Mouse (Mus musculus): ENCODE measurements around the gene Cnksr3.

Cnksr3 gene

DNA sequence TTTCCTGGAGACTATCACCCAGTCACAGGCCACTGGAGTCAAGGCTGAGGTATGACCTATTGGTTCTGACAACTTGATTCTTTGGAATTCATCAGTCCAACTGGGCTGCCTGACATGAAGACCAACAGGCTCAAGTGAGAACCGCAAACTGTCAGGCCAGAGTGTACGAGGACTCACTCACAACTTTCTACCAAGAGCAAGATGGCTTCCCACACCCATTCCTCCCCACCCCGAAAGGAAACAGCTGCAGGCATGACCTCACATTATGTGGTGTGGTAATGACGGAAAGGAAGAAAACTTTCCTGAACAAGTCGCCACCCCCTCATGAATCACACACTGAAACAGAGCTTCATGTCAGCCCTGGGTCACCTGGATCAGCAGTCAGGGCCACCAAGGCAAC lies 66.4 kb downstream of the Cnksr3 start:
- DNase-seq (ENCODE audit: low spot score), result no peak

DNA sequence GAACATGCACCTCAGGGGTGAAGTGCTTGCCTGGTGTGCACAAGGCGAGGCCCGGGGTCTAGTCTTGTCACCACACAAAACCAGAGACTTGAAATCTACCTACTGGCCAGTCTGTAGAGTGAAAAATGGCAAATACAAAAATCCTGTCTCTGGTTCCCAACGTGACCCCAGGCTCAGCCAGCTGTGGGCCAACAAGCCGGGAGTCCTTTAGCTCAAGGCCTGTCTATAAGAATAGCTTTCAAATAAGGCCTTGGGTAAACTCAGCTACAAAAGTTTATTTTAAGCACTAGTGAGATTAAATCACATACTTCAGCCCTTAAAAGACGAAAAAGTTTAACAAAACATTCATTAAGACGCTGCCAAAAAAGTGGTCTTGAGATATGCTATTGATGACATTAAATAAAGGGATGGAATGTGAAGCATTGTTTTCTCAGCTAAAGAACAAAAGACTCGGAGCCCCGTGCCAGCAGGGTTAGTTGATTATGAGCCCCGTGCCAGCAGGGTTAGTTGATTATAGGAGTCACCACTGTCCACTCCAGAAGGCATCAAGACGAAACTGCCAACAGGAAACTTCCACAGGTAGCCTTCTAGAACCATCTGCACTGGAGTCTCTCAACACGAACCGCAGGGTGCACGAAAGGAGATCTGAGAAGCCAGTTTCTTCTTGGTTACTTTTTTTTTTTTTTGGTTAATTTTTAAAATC lies 67.8 kb downstream of the Cnksr3 start:
- DNase-seq (ENCODE audit: low spot score), result no peak

DNA sequence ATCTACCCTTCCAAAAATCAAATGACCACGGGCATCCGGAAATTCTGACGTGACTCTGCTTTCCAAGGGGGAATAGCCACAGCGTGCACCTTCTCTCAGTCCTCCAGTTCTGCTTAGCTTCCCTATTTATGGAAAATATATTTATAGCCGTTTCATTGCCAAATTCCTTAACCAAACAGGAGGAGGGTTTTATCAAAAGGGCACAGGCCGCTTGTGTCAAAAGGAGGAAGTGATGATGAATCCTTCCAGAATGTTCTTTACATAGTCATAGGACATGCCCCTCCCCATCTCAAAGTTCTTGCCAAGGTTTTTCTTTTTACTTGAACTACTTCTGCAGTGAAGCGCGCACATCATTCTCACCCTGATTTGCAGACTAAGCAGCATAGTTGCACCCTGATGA lies 69.8 kb downstream of the Cnksr3 start:
- no peak for DNase-seq (ENCODE audit: low spot score)

DNA sequence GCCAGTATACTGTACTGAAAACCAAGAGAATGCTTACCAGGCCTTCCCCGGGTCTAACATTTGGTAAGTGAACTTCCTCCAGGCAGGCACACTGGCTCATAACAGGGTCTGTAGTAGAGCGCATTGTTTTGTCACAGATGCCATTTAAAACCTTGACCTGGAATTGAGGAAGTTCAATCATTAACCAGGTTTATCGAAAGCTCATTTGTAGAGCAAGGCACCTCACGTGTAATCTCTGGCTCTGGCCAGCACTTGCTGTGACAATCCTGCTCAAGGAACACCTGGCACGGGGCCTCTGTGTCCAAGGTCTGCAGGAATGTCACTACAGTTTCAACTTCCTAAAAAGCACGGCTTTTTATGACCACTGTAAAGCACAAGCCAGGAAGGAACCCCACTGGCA lies 71.8 kb downstream of the Cnksr3 start:
- no peak for DNase-seq (ENCODE audit: low spot score)

DNA sequence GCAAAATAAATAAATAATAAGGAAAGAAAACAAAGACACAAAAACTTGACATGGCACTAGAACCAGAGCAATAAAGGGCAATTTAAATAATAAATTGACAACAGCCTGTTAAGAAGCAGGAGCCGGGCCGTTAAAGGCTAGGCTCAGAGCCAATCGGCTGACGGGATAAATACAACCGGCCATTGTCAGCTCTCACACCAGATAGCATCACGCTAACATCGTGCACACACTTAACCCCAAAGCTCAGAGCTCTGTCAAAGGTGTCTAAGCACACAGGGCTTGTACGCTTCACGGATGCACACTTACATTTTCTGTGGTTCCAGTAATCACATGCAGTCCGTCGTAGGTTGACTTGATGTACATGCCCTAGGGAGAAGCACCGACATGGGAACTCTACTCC lies 74.0 kb downstream of the Cnksr3 start:
- DNase-seq (ENCODE audit: low spot score), result no peak

DNA sequence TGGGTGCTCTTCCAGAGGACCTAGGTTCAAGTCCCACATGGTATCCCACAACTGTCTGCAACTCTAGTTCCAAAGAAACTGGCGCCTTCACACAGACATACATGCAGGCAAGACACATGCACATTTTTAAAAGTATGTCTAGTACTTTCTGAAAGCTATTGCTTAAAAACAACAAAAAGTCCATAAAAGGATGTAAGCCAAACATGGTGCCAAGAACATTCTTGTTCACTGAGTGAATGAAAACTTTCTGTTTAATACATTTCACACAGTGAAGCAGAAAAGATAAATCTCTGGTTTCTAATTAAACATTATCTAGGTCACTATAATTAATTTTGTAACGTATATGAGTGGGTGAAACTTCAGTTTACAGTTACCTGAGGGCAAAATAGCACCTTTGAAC lies 76.3 kb downstream of the Cnksr3 start:
- no peak for DNase-seq (ENCODE audit: low spot score)

DNA sequence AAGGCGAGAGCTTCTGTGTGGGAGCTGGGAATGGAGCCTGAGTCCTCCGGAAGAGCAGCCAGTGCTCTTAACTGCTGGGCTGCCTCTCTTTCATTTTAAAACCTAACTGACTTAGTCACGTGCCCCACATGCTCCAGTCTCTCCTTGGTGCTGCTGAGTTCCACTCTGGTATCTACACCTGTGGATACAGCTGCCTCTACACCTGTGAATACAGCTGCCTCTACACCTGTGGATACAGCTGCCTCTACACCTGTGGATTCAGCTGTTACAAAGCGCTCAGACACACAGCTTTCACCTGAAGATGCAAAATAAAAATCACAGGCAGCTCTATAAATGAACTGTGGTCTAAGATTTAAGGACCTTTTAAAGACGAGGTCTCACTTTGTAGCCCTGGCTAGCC lies 79.0 kb downstream of the Cnksr3 start:
- no peak for DNase-seq (ENCODE audit: low spot score)

DNA sequence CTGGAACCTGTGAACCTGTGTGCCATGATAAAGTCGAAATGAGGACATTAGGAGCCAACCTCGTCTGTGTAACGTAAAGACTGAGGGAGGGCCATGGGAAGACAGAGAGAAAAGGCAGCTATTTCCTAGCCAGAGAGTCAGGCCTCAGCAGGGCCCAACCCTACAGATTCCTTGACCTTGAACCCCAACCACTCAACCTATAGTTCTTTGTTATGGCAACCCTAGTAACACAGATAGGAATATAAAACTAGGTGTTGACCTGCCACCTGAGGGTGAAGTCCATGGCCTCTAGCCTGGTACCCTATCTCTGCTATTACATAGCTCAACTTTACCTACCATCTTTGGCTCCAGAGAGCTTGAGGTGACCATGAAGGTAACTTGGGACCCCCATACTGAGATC lies 80.6 kb downstream of the Cnksr3 start:
- no peak for DNase-seq (ENCODE audit: low spot score)

DNA sequence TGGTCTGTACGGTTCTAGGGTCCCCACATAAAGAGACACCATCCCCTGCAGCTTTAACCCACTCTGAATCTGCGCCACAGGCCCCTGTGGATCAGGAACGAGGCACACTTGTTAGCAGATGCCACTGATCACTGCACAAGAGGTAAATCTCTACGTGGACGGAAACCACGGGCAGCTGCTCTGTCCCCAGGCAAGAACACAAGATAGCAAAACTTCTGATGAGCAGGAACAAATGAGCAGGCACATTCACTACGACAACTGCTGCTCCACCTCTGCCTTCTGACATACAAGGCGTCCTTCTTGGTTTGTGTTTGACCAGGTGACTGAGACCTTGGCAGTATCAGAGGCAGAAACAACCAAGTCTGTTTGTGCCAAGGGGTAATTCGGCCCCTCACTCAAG lies 84.2 kb downstream of the Cnksr3 start:
- DNase-seq (ENCODE audit: low spot score), result no peak

DNA sequence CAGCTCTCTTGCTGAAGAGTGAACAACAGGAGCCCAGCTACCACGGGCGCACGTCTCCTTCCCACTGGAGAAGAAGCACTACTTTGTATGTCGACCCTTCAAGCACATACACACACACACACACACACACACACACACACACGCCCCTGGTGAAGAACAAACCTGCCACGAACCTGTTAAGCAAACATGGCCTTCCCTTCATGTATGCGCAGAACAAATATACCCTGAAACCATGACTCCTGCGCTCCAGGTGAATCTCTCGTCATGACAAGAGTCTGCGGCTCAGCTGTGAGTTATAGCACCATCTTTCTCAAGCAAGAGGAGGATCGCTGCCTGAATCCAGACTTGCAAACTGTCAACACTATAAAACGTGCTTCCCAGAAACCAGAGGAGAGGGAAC lies 85.2 kb downstream of the Cnksr3 start:
- no peak for DNase-seq (ENCODE audit: low spot score)

DNA sequence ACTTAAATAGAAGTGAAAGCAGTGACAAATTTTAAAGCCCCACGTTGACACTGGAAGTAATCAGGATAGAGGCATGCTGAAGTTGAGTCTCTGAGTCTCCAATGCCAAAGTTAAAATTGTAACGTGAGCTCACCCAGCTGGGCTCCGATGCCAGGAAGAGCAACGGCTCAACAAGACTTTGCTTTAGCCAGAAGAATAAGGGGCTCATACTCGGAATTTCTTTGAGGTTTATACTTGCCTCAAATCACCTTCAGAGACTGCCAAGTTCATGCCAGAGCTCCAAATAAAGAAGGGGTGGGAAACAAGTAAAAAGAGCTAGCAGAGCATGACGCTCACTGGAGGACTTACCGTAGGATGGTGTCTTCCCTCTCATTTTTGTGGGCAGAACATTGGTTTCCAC lies 85.8 kb downstream of the Cnksr3 start:
- no peak for DNase-seq (ENCODE audit: low spot score)

DNA sequence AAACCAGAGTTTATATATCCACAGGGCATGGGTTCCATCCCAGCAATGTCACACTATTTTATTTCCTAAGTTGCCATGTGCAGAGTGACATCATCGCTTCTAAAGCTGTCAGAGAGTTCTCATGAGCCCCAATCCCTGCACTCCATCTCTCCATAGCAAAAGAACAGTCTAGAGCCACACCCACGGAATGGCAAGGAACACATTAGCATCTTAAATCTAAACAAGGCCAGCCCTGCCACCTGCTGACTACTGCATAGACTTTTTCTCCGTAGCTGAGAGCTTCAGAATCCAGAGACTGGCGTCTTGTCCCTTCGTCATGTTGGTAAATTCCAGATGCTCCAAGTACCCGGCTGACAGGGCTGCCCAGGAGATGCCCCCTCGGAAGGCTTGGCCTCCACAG lies 87.0 kb downstream of the Cnksr3 start:
- no peak for DNase-seq (ENCODE audit: low spot score)

DNA sequence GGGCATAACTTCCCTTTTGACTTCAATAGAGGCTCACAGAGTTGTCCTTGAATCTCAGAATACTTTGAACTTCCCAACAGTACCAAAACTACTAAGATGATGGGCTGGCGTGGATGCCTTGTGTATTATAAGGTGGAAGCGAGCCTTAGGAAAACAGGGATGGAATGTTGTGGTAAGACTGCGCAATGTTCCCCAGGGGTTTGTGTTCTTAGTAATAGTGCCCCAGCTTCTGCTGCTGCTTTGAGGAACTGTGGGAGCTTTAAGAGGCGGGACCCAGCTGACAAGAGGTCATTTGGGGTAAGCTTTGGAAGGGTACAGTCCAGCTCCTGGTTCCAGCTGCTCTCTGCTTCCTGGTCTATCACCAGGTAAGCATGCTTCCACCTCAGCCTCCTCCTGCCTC lies 89.7 kb downstream of the Cnksr3 start:
- DNase-seq (ENCODE audit: low spot score), result no peak

DNA sequence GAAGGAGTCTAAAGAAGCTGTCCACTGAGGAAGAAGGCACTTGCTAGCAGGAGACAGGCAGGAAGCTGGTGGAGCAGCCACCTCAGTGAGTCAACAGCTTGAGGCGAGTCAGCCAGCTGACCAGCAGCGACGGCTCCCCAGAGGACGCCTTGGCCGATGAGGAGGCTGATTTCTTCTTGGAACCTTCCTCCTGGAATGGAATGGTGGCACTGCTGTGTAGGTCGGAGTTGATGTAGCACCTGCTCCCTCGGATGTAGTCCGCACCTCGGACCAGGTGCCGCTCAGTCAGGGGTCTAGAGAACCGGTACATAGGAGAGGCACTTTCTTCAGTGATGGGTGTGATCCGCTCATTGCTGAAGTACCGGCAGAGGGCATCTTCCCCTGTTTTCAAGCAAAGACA lies 91.8 kb downstream of the Cnksr3 start:
- DNase-seq (ENCODE audit: low spot score), result no peak

DNA sequence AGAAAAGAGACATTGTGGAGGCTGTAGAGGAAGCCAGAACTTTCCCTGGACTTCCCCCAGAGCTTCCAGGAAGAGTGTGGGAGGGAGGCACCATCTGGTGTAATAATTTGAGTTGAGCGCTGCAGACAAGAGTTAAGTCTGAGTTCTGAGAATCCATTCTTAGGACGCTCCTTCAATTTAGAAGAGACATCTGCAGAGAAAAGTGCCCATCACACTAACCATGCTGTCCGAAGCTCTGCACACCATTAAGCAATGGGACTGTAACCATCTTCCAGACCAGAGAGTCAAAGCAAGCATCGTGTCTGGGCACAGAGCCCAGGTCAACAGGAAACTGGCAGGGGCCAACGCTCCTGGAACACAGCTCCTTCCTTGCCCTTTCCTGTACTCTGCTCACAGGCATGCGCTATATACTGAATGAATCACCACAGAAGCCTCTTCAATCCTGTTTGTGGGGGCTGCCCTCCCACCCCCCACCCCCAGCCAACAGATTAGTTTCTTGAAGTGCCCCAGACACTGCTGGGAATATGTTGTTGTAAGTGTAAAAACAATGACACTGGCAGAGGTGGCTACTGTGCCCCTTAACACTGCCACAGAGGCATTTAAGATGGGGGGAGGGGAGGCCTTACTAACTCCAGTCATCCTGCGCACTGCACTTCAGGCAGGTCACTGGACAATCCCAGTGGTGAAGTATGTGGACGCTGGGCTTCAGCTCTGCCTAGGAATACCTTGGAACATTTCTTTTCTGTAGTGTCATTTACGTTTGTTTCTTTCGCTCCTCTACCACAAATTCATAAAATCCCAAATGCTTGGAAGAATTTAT lies 93.6 kb downstream of the Cnksr3 start:
- DNase-seq (ENCODE audit: low spot score), result no peak

DNA sequence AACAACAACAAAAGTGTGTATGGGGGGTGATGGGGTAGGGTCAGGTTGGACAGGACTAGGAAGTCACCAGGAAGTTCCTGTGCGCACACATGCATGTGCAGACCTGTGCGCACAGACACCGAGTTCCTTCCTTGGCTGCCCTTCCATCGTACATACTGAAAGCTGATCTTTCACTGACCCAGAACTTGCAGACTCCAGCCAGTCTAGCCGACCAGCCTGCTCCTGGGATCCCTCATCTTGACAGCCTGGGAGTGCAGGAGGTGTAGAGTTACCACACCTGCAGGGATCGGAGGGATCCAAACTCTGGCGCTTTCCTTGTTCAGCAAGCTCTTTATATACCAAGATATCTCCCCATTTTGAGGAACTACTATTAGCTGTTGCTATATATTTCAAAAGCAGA lies 94.3 kb downstream of the Cnksr3 start:
- DNase-seq (ENCODE audit: low spot score), result no peak

DNA sequence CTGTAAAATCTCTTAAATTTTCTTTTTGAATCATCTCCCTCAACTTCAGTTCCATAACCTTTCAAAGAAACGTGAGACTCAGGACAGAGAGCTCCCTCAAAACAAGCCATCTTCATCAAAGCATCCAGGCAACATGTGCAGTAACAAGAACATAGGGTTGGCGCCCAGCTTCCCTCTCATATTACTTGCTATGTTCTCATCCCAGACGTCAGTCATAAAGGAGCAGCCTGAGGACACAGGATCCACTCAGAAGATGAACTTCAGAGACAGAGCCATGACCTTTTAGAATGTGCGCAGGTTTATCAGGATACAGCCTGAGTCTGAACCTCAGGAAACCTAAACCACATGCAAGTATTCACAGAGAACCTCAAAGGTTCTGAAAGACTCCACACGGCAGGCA lies 97.2 kb downstream of the Cnksr3 start:
- no peak for DNase-seq (ENCODE audit: low spot score)

DNA sequence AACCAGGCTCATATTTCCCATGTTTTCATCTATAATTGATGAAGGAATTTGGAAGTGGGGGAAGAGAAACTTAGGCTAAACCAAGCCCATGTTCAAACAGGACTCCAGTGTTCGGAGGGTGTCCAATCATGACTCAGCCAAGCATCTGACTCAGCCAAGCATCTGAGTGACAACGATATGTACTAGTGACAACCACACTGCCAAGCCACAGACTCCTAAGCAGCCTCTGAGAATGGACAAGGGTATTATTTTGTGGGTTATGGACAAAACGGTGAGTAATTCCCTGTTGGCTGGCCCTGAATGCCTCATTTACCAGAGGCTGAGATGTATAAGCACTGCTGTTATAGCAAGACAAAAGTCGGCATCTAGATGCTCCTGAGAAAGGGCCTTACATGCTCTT lies 98.3 kb downstream of the Cnksr3 start:
- DNase-seq (ENCODE audit: low spot score), result no peak

DNA sequence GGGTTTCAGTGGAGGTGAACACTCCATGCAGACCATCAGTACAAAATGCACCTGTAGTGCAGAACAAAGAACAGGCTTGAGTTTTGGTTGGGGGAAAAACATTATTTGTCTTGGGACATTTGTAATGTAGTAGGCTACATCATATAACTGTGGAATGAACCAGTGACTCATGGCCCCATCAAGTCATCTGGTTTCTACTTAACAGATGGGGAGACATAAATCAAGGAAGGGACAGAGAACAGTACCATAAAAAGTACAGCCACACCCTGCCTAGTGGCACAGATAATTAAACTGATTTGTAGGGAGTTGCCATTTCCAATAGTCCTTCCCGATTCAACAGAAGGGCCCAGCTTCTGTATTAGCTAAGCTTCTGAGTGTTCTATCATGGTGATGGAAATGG lies 98.9 kb downstream of the Cnksr3 start:
- no peak for DNase-seq (ENCODE audit: low spot score)

DNA sequence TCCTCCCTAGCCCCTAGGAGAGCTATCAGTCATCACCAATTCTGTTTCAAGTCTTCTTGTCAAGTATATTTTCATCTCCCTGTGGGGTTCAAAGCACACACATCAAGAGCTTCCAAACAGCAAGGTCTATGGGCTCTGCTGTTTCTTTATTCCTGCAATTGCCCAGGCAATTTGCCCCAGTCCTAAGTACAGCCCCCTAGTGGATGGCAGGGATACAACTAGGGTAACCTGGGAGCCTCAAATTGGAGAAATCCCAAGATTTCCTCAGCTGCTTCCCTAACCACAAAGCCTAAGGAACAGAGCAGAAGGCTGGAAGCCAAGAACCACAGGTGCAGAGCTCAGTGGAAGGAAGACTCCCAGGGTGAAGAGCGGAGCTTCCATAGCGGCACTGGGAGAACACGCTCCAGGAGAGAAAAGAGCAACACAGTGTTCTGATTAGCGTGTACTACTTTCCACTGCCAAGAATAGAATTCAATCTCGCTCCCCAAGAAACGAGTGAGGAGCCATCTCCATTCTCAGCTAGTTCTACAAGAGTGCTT lies 100.5 kb downstream of the Cnksr3 start:
- no peak for DNase-seq (ENCODE audit: low spot score)

DNA sequence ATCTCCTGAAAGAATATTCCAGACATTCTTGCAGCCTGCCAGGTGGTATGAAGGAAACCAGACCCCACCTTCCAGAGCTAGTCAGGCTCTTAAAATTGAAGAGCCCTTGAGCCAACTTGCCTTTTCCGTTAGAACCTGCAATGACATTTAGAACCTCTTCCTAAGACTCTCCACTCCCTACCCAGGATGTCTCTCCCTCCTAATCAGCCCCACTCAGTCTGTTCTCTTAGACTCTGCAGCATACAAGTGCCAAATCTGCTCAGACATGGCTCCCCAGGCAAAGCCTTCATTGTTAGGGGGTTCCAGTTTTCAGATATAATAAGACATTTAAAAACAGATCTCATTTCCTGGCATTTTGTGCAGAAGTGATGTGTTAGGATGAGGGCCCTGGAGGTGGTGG lies 108.2 kb downstream of the Cnksr3 start:
- no peak for DNase-seq (ENCODE audit: low spot score)

DNA sequence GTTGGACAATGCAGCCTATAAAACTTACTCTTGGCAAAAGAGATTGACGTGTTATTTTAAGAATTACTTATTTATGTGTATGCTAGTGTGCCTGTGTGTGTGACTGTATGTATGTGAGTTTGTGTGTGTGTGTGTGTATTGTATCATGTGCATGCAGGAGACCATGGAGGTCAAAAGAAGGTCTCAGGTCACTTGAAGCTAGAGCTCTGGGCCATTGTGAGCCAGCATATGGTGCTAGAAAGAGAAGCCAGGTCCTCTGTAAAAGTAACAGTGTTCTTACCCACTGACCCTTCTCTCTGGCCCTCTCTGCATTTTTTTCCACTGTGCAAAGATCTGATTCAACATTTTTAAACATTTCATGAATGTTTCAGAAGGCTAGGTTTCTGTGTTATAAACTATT lies 134.1 kb downstream of the Cnksr3 start:
- DNase-seq (ENCODE audit: low spot score), result no peak

DNA sequence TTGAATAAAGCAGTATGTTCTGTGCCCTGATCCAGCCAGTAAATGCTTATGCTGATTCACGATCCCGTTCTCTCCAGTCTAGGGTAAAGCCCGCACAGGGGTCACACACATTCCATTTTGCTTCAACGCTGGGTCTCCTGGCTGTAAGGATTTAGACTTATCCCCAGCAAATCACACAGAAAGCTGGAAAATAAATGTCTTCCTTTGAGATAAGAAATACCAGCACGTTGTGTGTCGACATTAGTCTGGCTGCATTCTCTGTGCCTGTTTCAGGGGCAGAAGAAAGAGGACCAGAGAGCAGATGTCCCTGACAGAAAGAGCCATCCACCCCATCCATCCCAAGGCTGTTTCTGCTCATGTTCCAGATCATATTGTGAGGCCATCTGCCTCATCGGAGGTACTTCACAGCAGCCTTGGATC lies 134.6 kb downstream of the Cnksr3 start:
- no peak for DNase-seq (ENCODE audit: low spot score)
